Mouse (Mus musculus): ENCODE measurements around the gene Fam186b. TPM values are rescaled to one million over a fixed set of nuclear protein-coding genes. Genes with fewer than 3 reads are reported as not detected.

Fam186b gene
- polyA plus RNA-seq (2015; fragmentation: Illumina TruSeq; extraction: RNeasy Lipid Tissue Mini Kit (QIAGEN cat#74804); ENCODE audit: low read depth, low replicate concordance): 1.00 TPM

DNA sequence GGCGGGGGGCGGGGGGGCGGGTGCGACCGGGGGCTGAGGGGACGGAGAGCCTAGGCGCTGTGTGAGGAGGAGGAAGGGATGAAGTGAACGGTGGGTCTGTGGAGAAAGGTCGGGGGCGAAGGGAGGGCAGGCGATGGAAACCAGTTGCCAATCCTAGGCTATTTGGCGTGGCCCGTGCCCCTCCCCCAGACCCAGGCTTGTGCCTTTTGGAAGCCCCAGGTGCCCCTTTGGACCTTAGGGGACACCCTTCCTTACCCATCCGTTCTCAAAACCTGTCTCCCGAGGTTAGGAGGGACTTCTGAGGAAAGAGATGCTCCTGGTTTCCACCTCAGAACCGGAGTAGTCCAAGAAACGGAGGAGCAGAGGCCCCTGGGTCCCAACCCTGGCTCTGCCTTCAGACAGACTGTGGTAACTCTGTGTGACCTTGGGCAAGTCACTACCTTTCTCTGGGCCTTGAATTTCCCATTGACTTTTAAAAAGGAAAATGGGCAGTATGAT lies at the start of gene Fam186b:
Gene Fam186b (minus strand): TSS at position 405 of the 498 bp plus-strand sequence.

DNA sequence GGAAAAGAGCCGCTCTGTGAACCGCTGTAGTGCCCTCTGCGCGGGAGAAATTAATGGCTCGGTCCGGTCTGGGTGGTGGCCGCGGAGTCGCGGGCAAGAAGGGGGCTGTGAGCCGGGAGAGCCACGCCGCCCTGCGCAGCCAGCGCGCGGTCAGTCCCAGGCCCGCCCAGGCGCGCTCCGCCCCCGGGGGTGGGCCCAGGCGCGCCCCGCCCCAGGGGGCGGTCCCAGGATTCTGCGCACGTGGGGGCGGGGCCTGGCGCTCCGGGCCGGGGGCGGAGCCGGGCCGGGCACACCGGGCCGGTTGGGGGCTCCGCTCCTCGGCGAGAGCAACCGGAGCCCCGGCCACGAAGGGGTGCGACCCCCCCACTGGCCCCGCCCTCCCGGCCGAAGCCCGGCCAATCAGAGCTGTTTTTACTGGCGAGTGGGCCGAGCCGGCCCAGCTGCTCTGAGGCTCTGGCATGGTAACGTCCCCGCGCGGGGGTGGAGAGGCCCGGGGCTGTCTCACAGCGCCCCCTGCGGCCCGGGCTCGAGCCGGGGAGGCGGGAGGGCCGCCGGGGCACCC lies 794 bp downstream of the Fam186b start, which contains the start of gene Prpf40b:
Gene Prpf40b (plus strand): TSS at position 275 of the 562 bp plus-strand sequence.

GRCm38 (mm10) chr15:99251626-99252380 lies 43.9 kb downstream of the Fam186b start, which contains the start of gene Mcrs1:
TSS of gene Mcrs1 (minus strand) at chr15:99251961.

GRCm38 (mm10) chr15:99224208-99224911 lies 71.3 kb downstream of the Fam186b start, which contains the start of gene Kcnh3:
TSS of gene Kcnh3 (plus strand) at chr15:99224861.

Other genes starting within 250 kb of the Fam186b start
- gene Prph, start 240.7 kb downstream of the Fam186b start, polyA plus RNA-seq (2015; fragmentation: Illumina TruSeq; extraction: RNeasy Lipid Tissue Mini Kit (QIAGEN cat#74804); ENCODE audit: low read depth, low replicate concordance): 4.0 TPM
- gene Troap, start 221.3 kb downstream of the Fam186b start, polyA plus RNA-seq (2015; fragmentation: Illumina TruSeq; extraction: RNeasy Lipid Tissue Mini Kit (QIAGEN cat#74804); ENCODE audit: low read depth, low replicate concordance): not detected
- gene C1ql4, start 208.1 kb downstream of the Fam186b start, polyA plus RNA-seq (2015; fragmentation: Illumina TruSeq; extraction: RNeasy Lipid Tissue Mini Kit (QIAGEN cat#74804); ENCODE audit: low read depth, low replicate concordance): 1.6 TPM
- gene Dnajc22, start 202.7 kb downstream of the Fam186b start, polyA plus RNA-seq (2015; fragmentation: Illumina TruSeq; extraction: RNeasy Lipid Tissue Mini Kit (QIAGEN cat#74804); ENCODE audit: low read depth, low replicate concordance): 0.30 TPM
- 23.8 TPM for gene Spats2, start 170.0 kb downstream of the Fam186b start, polyA plus RNA-seq (2015; fragmentation: Illumina TruSeq; extraction: RNeasy Lipid Tissue Mini Kit (QIAGEN cat#74804); ENCODE audit: low read depth, low replicate concordance)
- 71.3 TPM for gene Kcnh3, start 71.0 kb downstream of the Fam186b start, polyA plus RNA-seq (2015; fragmentation: Illumina TruSeq; extraction: RNeasy Lipid Tissue Mini Kit (QIAGEN cat#74804); ENCODE audit: low read depth, low replicate concordance)
- 84.0 TPM for gene Mcrs1, start 43.9 kb downstream of the Fam186b start, polyA plus RNA-seq (2015; fragmentation: Illumina TruSeq; extraction: RNeasy Lipid Tissue Mini Kit (QIAGEN cat#74804); ENCODE audit: low read depth, low replicate concordance)
- gene Prpf40b, start 801 bp downstream of the Fam186b start, polyA plus RNA-seq (2015; fragmentation: Illumina TruSeq; extraction: RNeasy Lipid Tissue Mini Kit (QIAGEN cat#74804); ENCODE audit: low read depth, low replicate concordance): 79.2 TPM
- 7.7 TPM for gene Fmnl3, start 74.6 kb upstream of the Fam186b start, polyA plus RNA-seq (2015; fragmentation: Illumina TruSeq; extraction: RNeasy Lipid Tissue Mini Kit (QIAGEN cat#74804); ENCODE audit: low read depth, low replicate concordance)
- 296 TPM for gene Tmbim6, start 97.0 kb upstream of the Fam186b start, polyA plus RNA-seq (2015; fragmentation: Illumina TruSeq; extraction: RNeasy Lipid Tissue Mini Kit (QIAGEN cat#74804); ENCODE audit: low read depth, low replicate concordance)
- gene Nckap5l, start 161.9 kb upstream of the Fam186b start, polyA plus RNA-seq (2015; fragmentation: Illumina TruSeq; extraction: RNeasy Lipid Tissue Mini Kit (QIAGEN cat#74804); ENCODE audit: low read depth, low replicate concordance): 8.1 TPM
- 6.5 TPM for gene Bcdin3d, start 178.8 kb upstream of the Fam186b start, polyA plus RNA-seq (2015; fragmentation: Illumina TruSeq; extraction: RNeasy Lipid Tissue Mini Kit (QIAGEN cat#74804); ENCODE audit: low read depth, low replicate concordance)
- gene Faim2, start 232.3 kb upstream of the Fam186b start, polyA plus RNA-seq (2015; fragmentation: Illumina TruSeq; extraction: RNeasy Lipid Tissue Mini Kit (QIAGEN cat#74804); ENCODE audit: low read depth, low replicate concordance): 375 TPM

All from brain, adult 10 weeks (tissue).